Mouse (Mus musculus) liver, postnatal 0 days (tissue): ENCODE data around the gene Slc25a35. TPM values are rescaled to one million over a fixed set of nuclear protein-coding genes. Genes with fewer than 3 reads are reported as not detected.
"Not testable (repeated sequence)": the region's sequence is repeated elsewhere in the genome, so short reads cannot be mapped to it uniquely, and the experiment has no call there.

Experiments
- ATAC-seq: fragments of 200-750 bp; cut with Nextera tagmentation; 2 replicates; pipeline ENCODE4 v1.8.0; 2017; ENCODE audit warnings: mild to moderate bottlenecking, moderate library complexity
- DNase-seq: peaks from one replicate; pipeline ENCODE4 v3.0.0-alpha.2; 2016
- H3K27ac ChIP-seq: fragments of 300-500 bp; sonication (generic); 2 replicates; pipeline ENCODE4 v1.5.1; 2014; ENCODE audit warnings: antibody characterized with exemption, moderate library complexity, mild to moderate bottlenecking, low read depth
- H3K27me3 ChIP-seq: fragments of 300-500 bp; sonication (generic); 2 replicates; pipeline ENCODE4 v1.6.1; 2014; ENCODE audit warnings: low read length, control low read depth, mixed read lengths; ENCODE audit not compliant: insufficient read depth
- H3K36me3 ChIP-seq: fragments of 300-500 bp; sonication (generic); replicated peaks from 2 replicates; pipeline ENCODE4 v1.6.1; 2014; ENCODE audit warnings: mild to moderate bottlenecking, control low read depth, low read length, moderate library complexity, mixed read lengths; ENCODE audit not compliant: insufficient read depth
- H3K4me1 ChIP-seq: fragments of 300-500 bp; sonication (generic); 2 replicates; pipeline ENCODE4 v1.6.1; 2014; ENCODE audit warnings: antibody characterized with exemption, mild to moderate bottlenecking, control low read depth; ENCODE audit not compliant: insufficient read depth
- H3K4me2 ChIP-seq: fragments of 300-500 bp; sonication (generic); 2 replicates; pipeline ENCODE4 v1.6.1; 2014; ENCODE audit warnings: low read depth, mild to moderate bottlenecking, low read length, moderate library complexity, mixed read lengths
- H3K4me3 ChIP-seq: fragments of 300-500 bp; sonication (generic); 2 replicates; pipeline ENCODE4 v1.5.1; 2014; ENCODE audit warnings: low read depth, low read length
- H3K9ac ChIP-seq: fragments of 300-500 bp; sonication (generic); replicated peaks from 2 replicates; pipeline ENCODE4 v1.6.1; 2014; ENCODE audit warnings: mild to moderate bottlenecking, moderate library complexity
- H3K9me3 ChIP-seq: fragments of 300-500 bp; sonication (generic); 2 replicates; pipeline ENCODE4 v1.6.1; 2016; ENCODE audit warnings: mild to moderate bottlenecking, control low read depth, low read length, mixed read lengths
- CTCF ChIP-seq: sonication (generic); IDR thresholded peaks from 2 replicates; pipeline ENCODE4 v1.5.1; 2016; ENCODE audit warnings: antibody characterized with exemption, low read depth
- EP300 ChIP-seq: IDR thresholded peaks from 2 replicates; pipeline ENCODE4 v1.6.1; 2016; ENCODE audit warnings: antibody characterized with exemption, low read depth, mild to moderate bottlenecking
- WGBS: fragments of 180-500 bp; shearing (Covaris S2); extraction: QIAGEN DNeasy Blood & Tissue Kit; methylation state at CpG from one replicate; pipeline ENCODE4 v1.1.7; 2014; ENCODE audit not compliant: insufficient replicate concordance; 5-methylcytosine and 5-hydroxymethylcytosine counted together
- polyA plus RNA-seq: library from polyadenylated mRNA; unstranded; fragments of >200 nt; fragmentation: Nextera tagmentation; extraction: Ambion mirVana; gene quantifications from 2 replicates; pipeline ENCODE4 v1.2.1, GENCODE M21; 2015

Slc25a35 gene
- polyA plus RNA-seq, 1 experiment from 2014 or later: 0.60 TPM

GRCm38 (mm10) chr11:68966554-68966953 is 1.4 kb upstream of the Slc25a35 start:
- H3K36me3 ChIP-seq: no peaks in the 10 kb centered on the region
- no peak overlapping the region for H3K4me3 ChIP-seq
- no peak for ATAC-seq
- 0 out of 2 replicates have a peak, but pooled peaks cover 2% of the 10 kb centered on the region for H3K27me3 ChIP-seq
- peaks cover 14% of the 10 kb centered on the region for H3K4me1 ChIP-seq
- no peaks in the 10 kb centered on the region for H3K9me3 ChIP-seq
- TF ChIP-seq CTCF: no peak
- no peak for TF ChIP-seq EP300
- no peak overlapping the region for H3K27ac ChIP-seq
- H3K9ac ChIP-seq: no peak overlapping the region
- H3K4me2 ChIP-seq: no peak overlapping the region
- 45% methylated on average over 1 of the region's 1 CpGs for WGBS
- DNase-seq: no peak

DNA sequence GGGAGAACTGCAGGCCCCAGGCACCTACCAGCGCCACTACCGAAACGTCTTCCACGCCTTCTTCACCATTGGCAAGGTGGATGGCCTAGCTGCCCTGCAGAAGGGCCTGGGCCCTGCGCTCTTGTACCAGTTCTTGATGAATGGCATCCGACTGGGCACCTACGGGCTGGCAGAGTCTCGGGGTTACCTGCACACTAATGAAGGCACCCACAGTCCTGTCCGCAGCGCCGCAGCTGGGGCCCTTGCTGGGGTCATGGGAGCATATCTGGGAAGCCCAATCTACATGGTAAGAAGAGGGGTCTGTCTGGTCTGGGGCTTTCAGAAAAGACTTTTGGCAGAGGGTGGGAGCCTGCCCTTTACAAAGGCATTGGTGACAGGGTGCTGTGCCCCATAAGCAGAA is 821 bp downstream of the Slc25a35 start:
- H3K9ac ChIP-seq: no peak overlapping the region
- 86% methylated on average over 11 of the region's 11 CpGs for WGBS

DNA sequence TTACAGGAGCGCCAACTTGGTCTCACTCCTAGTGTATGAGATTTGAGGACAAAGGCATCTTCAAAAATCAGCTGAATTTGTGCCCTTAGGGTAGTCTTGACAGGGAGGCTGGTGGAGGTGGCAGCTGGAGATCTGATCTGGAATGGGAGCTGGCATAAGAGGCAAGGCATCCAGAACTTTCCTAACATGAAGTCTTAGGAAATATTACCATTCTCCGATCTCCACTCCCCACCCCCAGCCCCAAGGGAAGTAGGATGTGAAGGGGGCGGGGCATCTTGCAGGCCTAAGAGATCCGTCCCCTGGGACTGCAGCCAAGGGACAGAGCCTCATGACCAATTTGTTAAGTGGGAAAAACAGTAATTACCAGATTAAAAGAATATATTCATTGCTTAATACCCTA is 2.3 kb downstream of the Slc25a35 start:
- Histone ChIP-seq H3K36me3 (no peaks in the 10 kb centered on the region), H3K4me1 (peaks cover 24% of the 10 kb centered on the region), H3K4me2 (no peak overlapping the region), H3K9me3 (no peaks in the 10 kb centered on the region), H3K27me3 (0 out of 2 replicates have a peak, but pooled peaks cover 2% of the 10 kb centered on the region), H3K27ac (no peak overlapping the region), H3K9ac (no peak overlapping the region), H3K4me3 (no peak overlapping the region)
- no peak for TF ChIP-seq EP300
- no peak for TF ChIP-seq CTCF
- no peak for ATAC-seq
- DNase-seq: no peak
- WGBS: 55% methylated on average over 4 of the region's 4 CpGs

More for the DNA sequence above, 821 bp downstream of the Slc25a35 start:
- H3K27me3 ChIP-seq: 0 out of 2 replicates have a peak, but pooled peaks cover 2% of the 10 kb centered on the region
- no peaks in the 10 kb centered on the region for H3K9me3 ChIP-seq
- peaks cover 21% of the 10 kb centered on the region for H3K4me1 ChIP-seq
- TF ChIP-seq EP300 (no peak), CTCF (no peak)
- ATAC-seq: no peak
- H3K4me3 ChIP-seq: no peak overlapping the region
- no peak overlapping the region for H3K4me2 ChIP-seq
- H3K27ac ChIP-seq: no peak overlapping the region
- DNase-seq: no peak
- no peaks in the 10 kb centered on the region for H3K36me3 ChIP-seq

- Histone ChIP-seq H3K4me1 (peaks cover 12% of the 10 kb centered on the region), H3K4me3 (peak overlapping the region; percentile 40), H3K4me2 (peak overlapping the region; percentile 72), H3K9ac (peak overlapping the region; percentile 50; the same call in 1 of the 2 replicates)
- WGBS: under 1% methylated on average over 37 of the region's 38 CpGs
- not testable (repeated sequence) for H3K27ac ChIP-seq, H3K27me3 ChIP-seq, H3K9me3 ChIP-seq, H3K36me3 ChIP-seq
- ATAC-seq: peak; percentile 93
- peak; percentile 87 for DNase-seq
Measured at GRCm38 (mm10) chr11:68973250-68974058, 5.5 kb downstream of the Slc25a35 start.

- Histone ChIP-seq H3K9me3 (no peaks in the 10 kb centered on the region), H3K4me3 (peak overlapping the region; percentile 40), H3K36me3 (no peaks in the 10 kb centered on the region), H3K27me3 (no peaks in the 10 kb centered on the region), H3K9ac (no peak overlapping the region), H3K4me2 (peak overlapping the region; percentile 72), H3K27ac (no peak overlapping the region), H3K4me1 (peaks cover 11% of the 10 kb centered on the region)
- no peak for ATAC-seq
- 39% methylated on average over 6 of the region's 6 CpGs for WGBS
- DNase-seq: no peak
- TF ChIP-seq CTCF (no peak), EP300 (no peak)
Measured at GRCm38 (mm10) chr11:68974059-68974450, 6.1 kb downstream of the Slc25a35 start.

- no peaks in the 10 kb centered on the region for H3K36me3 ChIP-seq
- 75% methylated on average over 7 of the region's 7 CpGs for whole genome bisulfite sequencing
- H3K4me3 ChIP-seq: peak within 1 kb of the TSS; percentile 40
- no peak within 1 kb of the TSS for H3K9ac ChIP-seq
- H3K9me3 ChIP-seq: no peaks in the 10 kb centered on the region
- peak within 1 kb of the TSS; percentile 72 for H3K4me2 ChIP-seq
- H3K27me3 ChIP-seq: no peaks in the 10 kb centered on the region
- DNase-seq (no peak), ATAC-seq (no peak)
- peaks cover 11% of the 10 kb centered on the region for H3K4me1 ChIP-seq
- no peak within 1 kb of the TSS for H3K27ac ChIP-seq
- no peak for TF ChIP-seq CTCF
Measured at GRCm38 (mm10) chr11:68975085-68975484, 7.2 kb downstream of the Slc25a35 start, which contains the start of gene Rangrf. Rangrf (minus strand) TSS chr11:68975185.
